Mouse (Mus musculus) kidney, postnatal 0 days (tissue): ENCODE measurements around the gene Pik3c2g. TPM values are rescaled to one million over a fixed set of nuclear protein-coding genes. Genes with fewer than 3 reads are reported as not detected.

ENCODE experiments used
- ATAC-seq: fragments of 200-750 bp; cut with Nextera tagmentation; replicated peaks from 2 replicates; pipeline ENCODE4 v1.8.0; 2017; ENCODE audit warnings: low read depth, moderate number of reproducible peaks, moderate TSS enrichment, moderate library complexity; ENCODE audit not compliant: low FRiP score
- DNase-seq: peaks from one replicate; pipeline ENCODE4 v3.0.0-alpha.2; 2016; ENCODE audit warnings: low spot score
- H3K27ac ChIP-seq: fragments of 300-500 bp; sonication (generic); 2 replicates; pipeline ENCODE4 v1.5.1; 2014; ENCODE audit warnings: mild to moderate bottlenecking
- H3K27me3 ChIP-seq: fragments of 300-500 bp; sonication (generic); 2 replicates; pipeline ENCODE4 v1.6.1; 2014; ENCODE audit warnings: low read length, mixed read lengths; ENCODE audit not compliant: insufficient read depth
- H3K36me3 ChIP-seq: fragments of 300-500 bp; sonication (generic); 2 replicates; pipeline ENCODE4 v1.6.1; 2014; ENCODE audit warnings: low read length, mixed read lengths; ENCODE audit not compliant: insufficient read depth
- H3K4me1 ChIP-seq: fragments of 300-500 bp; sonication (generic); replicated peaks from 2 replicates; pipeline ENCODE4 v1.6.1; 2014; ENCODE audit warnings: antibody characterized with exemption, low read length, mixed read lengths; ENCODE audit not compliant: insufficient read depth
- H3K4me2 ChIP-seq: fragments of 300-500 bp; sonication (generic); 2 replicates; pipeline ENCODE4 v1.6.1; 2014; ENCODE audit warnings: mild to moderate bottlenecking, low read length, moderate library complexity, mixed read lengths
- H3K4me3 ChIP-seq: fragments of 300-500 bp; sonication (generic); replicated peaks from 2 replicates; pipeline ENCODE4 v1.5.1; 2014; ENCODE audit warnings: low read depth, low read length
- H3K9ac ChIP-seq: fragments of 300-500 bp; sonication (generic); 2 replicates; pipeline ENCODE4 v1.6.1; 2014; ENCODE audit warnings: low read depth, low read length
- H3K9me3 ChIP-seq: fragments of 300-500 bp; sonication (generic); replicated peaks from 2 replicates; pipeline ENCODE4 v1.6.1; 2016; ENCODE audit warnings: low read length, inconsistent platforms, mixed read lengths
- CTCF ChIP-seq: IDR thresholded peaks from 2 replicates; pipeline ENCODE4 v1.5.1; 2016; ENCODE audit warnings: antibody characterized with exemption, low read depth, mild to moderate bottlenecking, moderate library complexity
- WGBS: fragments of 180-500 bp; shearing (Covaris S2); extraction: QIAGEN DNeasy Blood & Tissue Kit; methylation state at CpG from one replicate; pipeline ENCODE4 v1.1.7; 2014; 5-methylcytosine and 5-hydroxymethylcytosine counted together
- polyA plus RNA-seq: library from polyadenylated mRNA; unstranded; fragments of >200 nt; fragmentation: Nextera tagmentation; extraction: Ambion mirVana; gene quantifications from 2 replicates; pipeline ENCODE4 v1.2.1, GENCODE M21; 2015

Pik3c2g gene
- polyA plus RNA-seq, 1 experiment from 2014 or later = 0.28 TPM

- no peaks in the 10 kb centered on the region for H3K9me3 ChIP-seq
- no peak overlapping the region for H3K4me2 ChIP-seq
- whole genome bisulfite sequencing = 81% methylated on average over 3 of the region's 3 CpGs
- DNase-seq (no peak), ATAC-seq (no peak)
- no peak for TF ChIP-seq CTCF
- H3K4me3 ChIP-seq = no peak overlapping the region
- H3K36me3 ChIP-seq = no peaks in the 10 kb centered on the region
- no peak overlapping the region for H3K9ac ChIP-seq
- no peaks in the 10 kb centered on the region for H3K27me3 ChIP-seq
- no peak overlapping the region for H3K27ac ChIP-seq
- H3K4me1 ChIP-seq = no peaks in the 10 kb centered on the region
Measured at GRCm38 (mm10) chr6:139718416-139718984, 131.5 kb downstream of the Pik3c2g start.

DNA sequence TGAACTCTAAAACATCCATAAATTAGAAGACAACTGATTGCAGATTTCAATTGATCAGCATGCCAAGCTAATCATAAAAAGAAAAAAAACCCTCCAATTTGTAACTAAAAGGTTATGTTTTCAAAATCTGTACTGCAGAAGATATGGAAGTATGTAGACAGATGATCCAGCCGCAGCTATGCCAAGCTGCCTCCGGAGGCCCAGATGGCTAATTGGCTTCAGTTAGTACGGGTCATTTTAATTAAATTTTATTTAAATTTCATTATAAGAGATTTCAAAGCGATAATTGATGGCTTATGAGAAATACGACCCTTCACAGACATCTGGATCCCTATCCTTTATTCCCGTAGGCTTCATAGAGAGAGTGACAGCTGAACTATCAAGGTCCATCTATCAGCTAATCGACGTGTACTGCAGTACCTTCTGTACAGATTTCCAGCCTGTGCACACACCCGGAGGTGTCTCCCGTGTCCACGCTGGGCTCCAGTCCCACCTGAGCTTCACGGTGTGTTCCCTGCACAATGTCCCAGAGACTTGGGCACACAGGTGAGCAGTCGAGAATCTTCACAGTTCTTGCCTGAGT lies 132.7 kb downstream of the Pik3c2g start:
- H3K27me3 ChIP-seq = no peaks in the 10 kb centered on the region
- H3K4me1 ChIP-seq = no peaks in the 10 kb centered on the region
- no peak overlapping the region for H3K27ac ChIP-seq
- no peak for TF ChIP-seq CTCF
- 87% methylated on average over 13 of the region's 13 CpGs for WGBS
- H3K36me3 ChIP-seq = no peaks in the 10 kb centered on the region
- no peak for ATAC-seq
- no peak overlapping the region for H3K9ac ChIP-seq
- no peak overlapping the region for H3K4me3 ChIP-seq
- DNase-seq = no peak
- H3K4me2 ChIP-seq = no peak overlapping the region
- H3K9me3 ChIP-seq = no peaks in the 10 kb centered on the region

DNA sequence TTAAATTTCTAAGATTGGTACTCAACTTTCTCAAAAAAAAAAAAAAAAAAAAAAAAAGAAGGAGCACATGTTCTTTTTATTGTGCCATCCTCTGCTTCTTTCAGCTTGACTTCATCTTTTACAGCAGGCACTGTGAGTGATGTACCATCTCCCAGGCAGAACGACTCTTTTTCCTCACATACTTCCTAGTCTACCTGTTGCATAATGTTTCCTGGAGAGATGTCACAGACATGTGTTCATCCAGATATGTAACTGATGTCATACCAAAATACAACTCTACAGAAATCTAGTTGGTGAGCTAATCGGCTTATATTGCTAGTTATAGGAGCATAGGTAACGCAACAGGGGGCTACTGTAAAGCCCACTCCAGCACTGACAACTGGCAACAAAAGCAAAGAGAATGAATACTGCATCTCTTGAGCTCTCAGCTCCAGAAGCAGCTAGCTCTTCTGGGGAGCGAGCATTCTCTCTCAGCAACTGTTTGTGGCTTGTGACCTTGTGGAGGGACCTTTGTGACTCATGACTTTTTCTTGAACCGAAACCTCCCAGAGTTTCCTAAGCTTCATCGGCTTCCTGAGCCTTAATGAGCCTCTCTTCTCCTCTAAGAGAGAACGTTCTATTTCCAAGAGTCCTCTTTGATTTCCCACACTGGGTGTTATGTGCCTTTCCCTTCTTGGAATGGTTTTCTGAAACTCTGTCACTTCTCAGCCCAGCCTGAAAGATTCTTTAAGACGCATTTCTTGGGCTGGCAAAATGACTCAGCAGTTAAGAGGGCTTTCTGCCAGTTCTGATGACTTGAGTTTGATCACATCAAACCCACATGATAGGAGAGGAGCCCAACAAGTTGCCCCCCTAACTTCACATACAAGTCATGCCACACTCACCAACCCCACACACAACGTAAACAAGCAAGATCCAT lies 148.9 kb downstream of the Pik3c2g start:
- Histone ChIP-seq H3K27ac (no peak overlapping the region), H3K9ac (no peak overlapping the region), H3K4me3 (no peak overlapping the region), H3K27me3 (no peaks in the 10 kb centered on the region), H3K9me3 (no peaks in the 10 kb centered on the region), H3K36me3 (no peaks in the 10 kb centered on the region), H3K4me2 (no peak overlapping the region), H3K4me1 (no peaks in the 10 kb centered on the region)
- TF ChIP-seq CTCF = no peak
- no peak for DNase-seq
- no peak for ATAC-seq
- 76% methylated on average over 9 of the region's 9 CpGs for WGBS

- DNase-seq (no peak), ATAC-seq (no peak)
- Histone ChIP-seq H3K4me3 (no peak overlapping the region), H3K36me3 (no peaks in the 10 kb centered on the region), H3K4me2 (no peak overlapping the region), H3K9ac (no peak overlapping the region), H3K27me3 (no peaks in the 10 kb centered on the region), H3K27ac (no peak overlapping the region), H3K9me3 (no peaks in the 10 kb centered on the region), H3K4me1 (no peaks in the 10 kb centered on the region)
- WGBS = 57% methylated on average over 5 of the region's 5 CpGs
- TF ChIP-seq CTCF = no peak
Measured at GRCm38 (mm10) chr6:139738350-139738749, 151.3 kb downstream of the Pik3c2g start.

DNA sequence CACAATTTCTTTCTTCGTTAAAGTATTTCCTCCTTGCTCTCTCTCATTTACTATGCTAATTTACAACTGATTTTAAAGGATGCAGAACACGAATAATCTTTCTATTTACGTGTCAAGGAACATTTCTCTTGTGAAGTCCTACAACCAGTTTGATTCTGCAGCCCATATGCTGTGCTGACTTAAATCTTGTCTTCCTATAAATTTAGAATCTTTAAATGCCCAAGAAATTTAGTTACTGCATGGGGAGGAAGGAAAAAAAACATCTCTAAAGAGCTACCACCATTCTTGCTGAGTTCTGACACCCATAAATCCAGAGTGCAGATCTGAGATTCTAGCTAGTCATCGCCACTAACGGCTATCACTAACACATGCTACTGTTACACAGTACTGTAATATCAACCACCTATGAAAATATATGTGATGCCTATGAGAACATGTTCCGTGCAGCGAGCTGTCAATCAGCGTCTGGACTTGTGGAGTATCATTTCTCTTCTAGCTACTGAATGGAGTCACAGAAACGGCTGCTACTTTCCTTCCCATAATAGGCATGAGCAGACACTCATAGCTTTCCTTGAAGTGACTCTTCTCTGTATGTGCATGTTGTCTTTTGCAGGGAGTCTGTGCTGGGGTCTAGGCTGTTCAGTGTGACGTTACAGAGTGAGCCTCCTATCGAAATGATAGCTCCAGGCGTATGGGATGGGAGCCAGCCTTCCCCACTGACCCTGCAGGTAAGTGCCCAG lies 155.8 kb downstream of the Pik3c2g start:
- Histone ChIP-seq H3K9ac (no peak overlapping the region), H3K4me1 (no peaks in the 10 kb centered on the region), H3K9me3 (no peaks in the 10 kb centered on the region), H3K4me3 (no peak overlapping the region), H3K27ac (no peak overlapping the region), H3K27me3 (no peaks in the 10 kb centered on the region), H3K36me3 (no peaks in the 10 kb centered on the region), H3K4me2 (no peak overlapping the region)
- DNase-seq (no peak), ATAC-seq (no peak)
- no peak for TF ChIP-seq CTCF
- WGBS = 62% methylated on average over 12 of the region's 12 CpGs

- ATAC-seq = no peak
- no peaks in the 10 kb centered on the region for H3K36me3 ChIP-seq
- no peaks in the 10 kb centered on the region for H3K27me3 ChIP-seq
- DNase-seq = no peak
- H3K4me3 ChIP-seq = no peak overlapping the region
- TF ChIP-seq CTCF = no peak
- 79% methylated on average over 7 of the region's 7 CpGs for WGBS
- no peak overlapping the region for H3K27ac ChIP-seq
- H3K4me2 ChIP-seq = no peak overlapping the region
- no peaks in the 10 kb centered on the region for H3K9me3 ChIP-seq
- H3K4me1 ChIP-seq = no peaks in the 10 kb centered on the region
- no peak overlapping the region for H3K9ac ChIP-seq
Measured at GRCm38 (mm10) chr6:139746758-139747479, 159.9 kb downstream of the Pik3c2g start.
